Mouse (Mus musculus) intestine, embryonic 14.5 days (tissue): Measurements from ENCODE around the gene Xpnpep3. TPM values are rescaled to one million over a fixed set of nuclear protein-coding genes. Genes with fewer than 3 reads are reported as not detected.

ENCODE experiments used
- ATAC-seq: fragments of 200-750 bp; cut with Nextera tagmentation; replicated peaks from 2 replicates; pipeline ENCODE4 v1.8.0; 2017; ENCODE audit warnings: low read depth, moderate number of reproducible peaks, moderate TSS enrichment, moderate library complexity; ENCODE audit not compliant: low FRiP score, low TSS enrichment
- DNase-seq: peaks from one replicate; pipeline ENCODE4 v3.0.0-alpha.2; 2018; ENCODE audit warnings: low spot score
- H3K27ac ChIP-seq: fragments of 300-500 bp; sonication (generic); 2 replicates; pipeline ENCODE4 v1.5.1; 2014; ENCODE audit warnings: low read depth, mild to moderate bottlenecking, control low read depth
- H3K27me3 ChIP-seq: fragments of 300-500 bp; sonication (generic); replicated peaks from 2 replicates; pipeline ENCODE4 v1.6.1; 2014; ENCODE audit warnings: low read length, control low read depth; ENCODE audit not compliant: control insufficient read depth, insufficient read depth
- H3K36me3 ChIP-seq: fragments of 300-500 bp; sonication (generic); 2 replicates; pipeline ENCODE4 v1.6.1; 2014; ENCODE audit warnings: low read length, control low read depth; ENCODE audit not compliant: control insufficient read depth, insufficient read depth
- H3K4me1 ChIP-seq: fragments of 300-500 bp; sonication (generic); replicated peaks from 2 replicates; pipeline ENCODE4 v1.6.1; 2014; ENCODE audit warnings: low read length, control low read depth, mixed read lengths; ENCODE audit not compliant: control insufficient read depth, insufficient read depth
- H3K4me2 ChIP-seq: fragments of 300-500 bp; sonication (generic); 2 replicates; pipeline ENCODE4 v1.6.1; 2014; ENCODE audit warnings: low read length
- H3K4me3 ChIP-seq: fragments of 300-500 bp; sonication (generic); 2 replicates; pipeline ENCODE4 v1.5.1; 2014; ENCODE audit warnings: low read depth, low read length, control low read depth, mixed read lengths
- H3K9ac ChIP-seq: fragments of 300-500 bp; sonication (generic); 2 replicates; pipeline ENCODE4 v1.6.1; 2014; ENCODE audit warnings: mild to moderate bottlenecking, low read length
- H3K9me3 ChIP-seq: fragments of 300-500 bp; sonication (generic); 2 replicates; pipeline ENCODE4 v1.6.1; 2016; ENCODE audit warnings: low read length, control low read depth; ENCODE audit not compliant: control insufficient read depth
- WGBS: fragments of 180-500 bp; shearing (Covaris S2); extraction: QIAGEN DNeasy Blood & Tissue Kit; methylation state at CpG from one replicate; pipeline ENCODE4 v1.1.7; 2014; 5-methylcytosine and 5-hydroxymethylcytosine counted together
- polyA plus RNA-seq: library from polyadenylated mRNA; unstranded; fragments of >200 nt; fragmentation: Nextera tagmentation; extraction: Ambion mirVana; gene quantifications from 2 replicates; pipeline ENCODE4 v1.2.1, GENCODE M21; 2014

Xpnpep3 gene
- polyA plus RNA-seq, 1 experiment from 2014 or later = 8.2 TPM

DNA sequence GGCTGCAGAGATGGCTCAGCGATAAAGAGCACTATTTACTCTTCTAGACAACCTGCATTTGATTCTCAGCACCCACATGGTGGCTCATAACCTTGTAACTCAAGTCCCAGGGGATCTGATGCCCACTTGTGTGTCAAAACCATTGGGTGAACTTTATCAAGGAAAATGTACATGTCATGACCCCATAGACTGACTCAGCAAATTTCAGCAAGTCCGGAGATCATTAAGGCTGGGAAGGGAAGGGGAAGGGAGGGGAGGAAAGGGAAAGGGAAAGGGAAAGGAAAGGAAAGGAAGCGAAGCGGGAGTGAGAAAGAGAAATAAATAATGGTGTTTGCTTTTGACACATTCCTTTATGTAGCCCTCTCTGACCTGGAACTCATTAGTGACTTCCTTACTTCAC lies 18.1 kb downstream of the Xpnpep3 start:
- H3K9ac ChIP-seq = no peak overlapping the region
- H3K4me3 ChIP-seq = no peak overlapping the region
- WGBS = 94% methylated on average over 4 of the region's 4 CpGs
- ATAC-seq (no peak), DNase-seq (no peak)
- no peak overlapping the region for H3K27ac ChIP-seq
- H3K4me1 ChIP-seq = peaks cover 4% of the 10 kb centered on the region; the same call in 1 of the 2 replicates
- H3K9me3 ChIP-seq = no peaks in the 10 kb centered on the region
- peaks cover 3% of the 10 kb centered on the region; the same call in 1 of the 2 replicates for H3K36me3 ChIP-seq
- no peaks in the 10 kb centered on the region for H3K27me3 ChIP-seq
- no peak overlapping the region for H3K4me2 ChIP-seq

DNA sequence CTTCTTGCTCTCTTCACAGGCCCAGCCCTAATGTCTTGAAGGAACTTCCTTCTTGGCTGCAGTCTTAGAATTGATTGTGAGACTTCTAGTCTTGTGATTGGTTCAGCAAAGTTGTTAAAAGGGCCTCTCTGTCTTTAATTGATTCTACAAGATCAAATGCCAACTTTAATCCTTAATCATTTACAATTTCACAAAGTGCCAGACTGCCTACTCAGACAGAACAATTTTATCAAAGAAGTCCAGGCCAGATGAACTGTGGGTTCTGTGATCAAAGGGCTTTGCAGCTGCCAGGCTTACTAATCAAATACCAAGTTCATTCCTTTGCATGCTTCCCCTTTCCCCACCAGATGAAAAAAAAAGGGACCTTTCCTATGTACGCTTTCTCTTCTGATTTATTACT lies 21.5 kb downstream of the Xpnpep3 start:
- 33% methylated on average over 1 of the region's 1 CpGs for whole genome bisulfite sequencing
- Histone ChIP-seq H3K36me3 (no peaks in the 10 kb centered on the region; the same call in 1 of the 2 replicates), H3K4me3 (no peak overlapping the region), H3K9me3 (no peaks in the 10 kb centered on the region), H3K4me2 (peak overlapping the region; percentile 9; the same call in 1 of the 2 replicates), H3K4me1 (peaks cover 4% of the 10 kb centered on the region; the same call in 1 of the 2 replicates), H3K27me3 (no peaks in the 10 kb centered on the region), H3K27ac (peak overlapping the region; percentile 12; the same call in 1 of the 2 replicates), H3K9ac (no peak overlapping the region)
- DNase-seq (no peak), ATAC-seq (no peak)

DNA sequence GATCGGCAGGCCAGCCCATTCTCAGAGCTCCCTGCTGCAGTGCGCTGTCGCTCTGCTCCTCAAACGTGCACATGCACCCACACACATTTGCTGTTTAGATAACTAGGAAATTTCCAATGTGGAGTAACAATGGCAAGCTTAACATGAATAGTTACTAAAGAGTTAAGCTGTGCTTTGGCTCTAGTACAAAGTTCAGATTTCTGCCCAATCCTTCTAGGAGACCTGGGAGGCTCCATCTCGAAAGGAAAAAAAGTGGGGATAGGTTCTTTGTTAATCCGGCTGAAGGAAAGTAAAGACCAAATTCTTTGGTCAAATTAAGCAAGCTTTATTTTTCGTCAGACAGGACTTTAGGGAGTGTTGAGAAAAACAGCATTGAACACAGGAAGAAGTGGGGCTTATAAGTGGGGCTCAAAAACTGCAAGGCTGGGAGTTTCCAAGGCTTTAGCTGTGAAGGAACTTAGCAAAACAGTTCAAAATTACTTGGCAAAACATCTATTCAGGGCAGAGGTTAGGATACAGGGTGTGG lies 22.3 kb downstream of the Xpnpep3 start:
- WGBS = 52% methylated on average over 7 of the region's 7 CpGs
- DNase-seq (peak; percentile 54), ATAC-seq (no peak)
- no peak overlapping the region for H3K9ac ChIP-seq
- no peaks in the 10 kb centered on the region for H3K27me3 ChIP-seq
- H3K36me3 ChIP-seq = peaks cover 2% of the 10 kb centered on the region
- peak overlapping the region; percentile 67 for H3K27ac ChIP-seq
- H3K9me3 ChIP-seq = no peaks in the 10 kb centered on the region
- H3K4me2 ChIP-seq = peak overlapping the region; percentile 11; the same call in 1 of the 2 replicates
- H3K4me1 ChIP-seq = no peaks in the 10 kb centered on the region
- H3K4me3 ChIP-seq = no peak overlapping the region

DNA sequence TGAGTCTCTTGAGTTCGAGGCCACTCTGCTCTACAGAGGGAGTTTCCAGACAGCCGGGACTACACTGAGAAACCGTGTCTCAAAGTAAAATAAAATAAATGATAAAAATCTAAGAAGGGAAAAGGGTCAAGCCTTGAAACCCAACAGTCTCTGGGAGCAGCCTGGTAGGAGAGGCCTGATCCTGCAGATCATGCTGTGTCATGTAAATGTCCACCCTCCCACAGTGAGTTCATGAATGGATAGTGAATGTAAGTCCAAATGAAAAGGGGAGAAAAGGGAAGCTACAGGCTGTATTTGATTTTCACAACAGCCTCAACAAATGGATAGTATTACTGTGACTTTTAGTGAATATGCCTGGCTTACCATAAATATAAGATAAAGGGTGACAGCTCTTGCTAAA lies 25.4 kb downstream of the Xpnpep3 start:
- ATAC-seq (no peak), DNase-seq (no peak)
- Histone ChIP-seq H3K4me1 (no peaks in the 10 kb centered on the region), H3K36me3 (peaks cover 11% of the 10 kb centered on the region), H3K4me2 (no peak overlapping the region), H3K27ac (no peak overlapping the region), H3K27me3 (no peaks in the 10 kb centered on the region), H3K9ac (no peak overlapping the region), H3K4me3 (no peak overlapping the region), H3K9me3 (no peaks in the 10 kb centered on the region)
- WGBS = 82% methylated on average over 3 of the region's 3 CpGs

DNA sequence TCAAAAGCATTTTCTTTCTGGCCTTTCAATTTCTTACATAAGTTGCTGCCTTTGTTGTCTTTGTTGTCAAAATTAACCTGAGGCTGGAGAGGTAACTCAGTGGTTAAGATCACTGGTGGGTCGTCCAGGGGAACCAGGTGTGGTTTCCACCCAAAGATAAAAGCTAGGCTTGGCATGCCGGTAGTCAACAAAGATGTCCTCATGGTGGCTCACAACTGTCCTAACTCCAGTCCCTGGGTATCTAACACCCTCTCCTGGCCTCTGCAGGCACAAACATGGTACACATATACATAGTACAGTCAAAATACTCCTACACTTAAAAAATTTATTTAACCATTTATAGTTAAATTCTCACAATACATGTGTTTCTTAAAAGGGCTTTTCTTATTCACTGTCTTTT lies 28.0 kb downstream of the Xpnpep3 start:
- Histone ChIP-seq H3K4me2 (no peak overlapping the region), H3K4me1 (no peaks in the 10 kb centered on the region), H3K9ac (no peak overlapping the region), H3K27ac (no peak overlapping the region), H3K36me3 (peaks cover 32% of the 10 kb centered on the region), H3K27me3 (no peaks in the 10 kb centered on the region), H3K9me3 (no peaks in the 10 kb centered on the region), H3K4me3 (no peak overlapping the region)
- DNase-seq (no peak), ATAC-seq (no peak)
- WGBS = 81% methylated on average over 2 of the region's 2 CpGs

DNA sequence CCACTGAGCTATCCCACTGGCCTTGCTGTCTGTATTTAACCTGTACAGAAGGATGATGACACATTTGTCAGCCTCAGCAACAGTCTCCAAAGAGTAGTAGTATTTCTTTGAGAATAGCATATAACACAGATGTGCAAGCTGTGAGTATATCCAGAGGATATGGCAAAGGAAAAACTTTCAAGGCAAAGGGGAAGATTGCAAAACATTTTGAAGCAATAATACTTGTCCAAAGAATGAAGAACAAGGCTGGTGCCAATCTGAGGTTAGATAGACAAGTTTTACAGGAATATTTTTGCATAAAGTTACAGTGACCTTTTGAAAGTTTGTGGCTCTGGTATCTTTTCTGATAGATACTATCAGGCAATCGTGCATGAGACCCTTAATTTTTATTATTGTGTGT lies 31.3 kb downstream of the Xpnpep3 start:
- DNase-seq = no peak
- H3K4me1 ChIP-seq = no peaks in the 10 kb centered on the region
- no peak overlapping the region for H3K27ac ChIP-seq
- no peaks in the 10 kb centered on the region for H3K9me3 ChIP-seq
- no peak overlapping the region for H3K4me3 ChIP-seq
- H3K4me2 ChIP-seq = no peak overlapping the region
- ATAC-seq = no peak
- no peak overlapping the region for H3K9ac ChIP-seq
- 77% methylated on average over 1 of the region's 1 CpGs for WGBS
- H3K27me3 ChIP-seq = no peaks in the 10 kb centered on the region
- peaks cover 32% of the 10 kb centered on the region for H3K36me3 ChIP-seq

DNA sequence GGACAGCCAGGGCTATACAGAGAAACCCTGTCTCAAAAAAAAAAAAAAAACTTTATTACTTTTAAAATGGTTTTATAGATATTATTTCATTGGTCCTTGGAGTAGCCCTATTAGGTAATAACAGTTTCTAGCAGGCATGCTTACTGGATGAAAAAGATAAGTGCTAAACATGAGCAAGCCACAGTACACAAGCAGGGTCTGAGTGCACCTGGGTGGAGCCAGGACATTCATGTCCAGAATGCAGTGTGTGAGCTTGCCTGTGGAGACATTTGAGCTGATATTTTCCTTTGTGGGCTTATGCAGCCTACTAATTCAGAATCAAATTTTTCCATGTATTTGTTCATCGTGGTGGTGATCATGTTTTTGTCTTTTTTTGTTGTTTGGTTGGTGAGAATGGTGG lies 38.4 kb downstream of the Xpnpep3 start:
- H3K4me1 ChIP-seq = no peaks in the 10 kb centered on the region
- no peaks in the 10 kb centered on the region for H3K27me3 ChIP-seq
- H3K36me3 ChIP-seq = peaks cover 20% of the 10 kb centered on the region
- no peak overlapping the region for H3K4me2 ChIP-seq
- DNase-seq (no peak), ATAC-seq (no peak)
- H3K4me3 ChIP-seq = no peak overlapping the region
- no peak overlapping the region for H3K9ac ChIP-seq
- 95% methylated on average over 1 of the region's 1 CpGs for WGBS
- no peaks in the 10 kb centered on the region for H3K9me3 ChIP-seq
- no peak overlapping the region for H3K27ac ChIP-seq

DNA sequence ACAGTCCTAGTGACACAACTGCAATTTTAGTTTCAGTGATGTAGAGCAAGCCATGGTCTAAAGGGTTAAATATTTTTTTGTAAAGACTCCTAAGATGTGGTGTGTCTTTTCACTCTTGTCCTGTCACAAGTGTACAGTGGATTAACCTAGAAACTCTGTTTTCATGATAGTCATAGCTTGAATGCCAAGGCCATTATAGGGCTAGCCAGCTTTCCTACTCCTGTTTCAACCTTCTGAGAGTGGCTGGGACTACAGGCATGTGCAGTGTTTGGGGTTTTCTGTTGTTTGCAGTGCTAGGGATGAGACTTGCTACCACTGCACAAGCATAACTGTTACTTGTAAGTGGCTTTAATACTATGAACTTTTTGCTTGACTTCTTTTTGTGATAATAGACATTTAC lies 39.3 kb downstream of the Xpnpep3 start:
- Histone ChIP-seq H3K4me2 (no peak overlapping the region), H3K36me3 (peaks cover 21% of the 10 kb centered on the region), H3K27ac (no peak overlapping the region), H3K4me1 (no peaks in the 10 kb centered on the region), H3K4me3 (no peak overlapping the region), H3K9ac (no peak overlapping the region), H3K27me3 (no peaks in the 10 kb centered on the region), H3K9me3 (no peaks in the 10 kb centered on the region)
- DNase-seq (no peak), ATAC-seq (no peak)

DNA sequence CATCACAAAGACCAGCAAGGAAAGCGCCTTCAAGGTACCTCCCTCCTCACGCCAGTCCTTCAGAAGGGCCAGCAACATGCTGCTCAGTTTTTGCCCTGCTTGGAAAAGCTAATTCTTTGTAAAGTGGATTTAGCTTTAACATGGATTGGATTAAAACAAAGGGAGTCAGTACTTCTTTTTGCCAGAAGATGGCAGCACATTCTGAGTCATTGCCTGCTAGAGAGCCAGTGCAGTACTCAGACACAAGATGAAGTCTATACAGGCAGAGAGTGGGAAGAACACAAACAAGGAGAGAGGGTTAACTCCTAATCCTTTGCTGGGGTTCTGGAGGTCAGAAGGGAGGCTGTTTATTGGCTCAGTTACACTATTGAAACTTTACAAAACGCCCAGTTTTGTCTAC lies 48.5 kb downstream of the Xpnpep3 start:
- WGBS = 46% methylated on average over 3 of the region's 3 CpGs
- DNase-seq (peak; percentile 64), ATAC-seq (0 out of 2 replicates have a peak, but pooled peaks have one; percentile 40)

More for the DNA sequence above, 48.5 kb downstream of the Xpnpep3 start:
- Histone ChIP-seq H3K27ac (no peak overlapping the region), H3K4me2 (no peak overlapping the region), H3K4me1 (no peaks in the 10 kb centered on the region), H3K36me3 (peaks cover 38% of the 10 kb centered on the region), H3K27me3 (no peaks in the 10 kb centered on the region), H3K4me3 (no peak overlapping the region), H3K9me3 (no peaks in the 10 kb centered on the region), H3K9ac (no peak overlapping the region)
